Mouse (Mus musculus): ENCODE measurements around the gene Cdkl1. TPM values are rescaled to one million over a fixed set of nuclear protein-coding genes. Genes with fewer than 3 reads are reported as not detected.

The Cdkl1 gene
- polyA plus RNA-seq, 1 experiment from 2014 or later: 2.0 TPM

GRCm38 (mm10) chr12:69759267-69759885 is 31.7 kb downstream of the Cdkl1 start:
- H3K9me3 ChIP-seq: no peaks in the 10 kb centered on the region
- H3K36me3 ChIP-seq: no peaks in the 10 kb centered on the region
- H3K4me3 ChIP-seq (replicated peaks): no peak overlapping the region
- H3K4me2 ChIP-seq (replicated peaks): 0 out of 2 replicates have a peak overlapping the region, but pooled peaks have one; percentile 47
- no peak for ATAC-seq
- 0 out of 2 replicates have a peak, but pooled peaks cover 3% of the 10 kb centered on the region for H3K27me3 ChIP-seq
- 49% methylated on average over 7 of the region's 7 CpGs for WGBS
- no peak overlapping the region for H3K9ac ChIP-seq (replicated peaks)
- peaks cover 16% of the 10 kb centered on the region for H3K4me1 ChIP-seq (replicated peaks)
- no peak overlapping the region for H3K27ac ChIP-seq

DNA sequence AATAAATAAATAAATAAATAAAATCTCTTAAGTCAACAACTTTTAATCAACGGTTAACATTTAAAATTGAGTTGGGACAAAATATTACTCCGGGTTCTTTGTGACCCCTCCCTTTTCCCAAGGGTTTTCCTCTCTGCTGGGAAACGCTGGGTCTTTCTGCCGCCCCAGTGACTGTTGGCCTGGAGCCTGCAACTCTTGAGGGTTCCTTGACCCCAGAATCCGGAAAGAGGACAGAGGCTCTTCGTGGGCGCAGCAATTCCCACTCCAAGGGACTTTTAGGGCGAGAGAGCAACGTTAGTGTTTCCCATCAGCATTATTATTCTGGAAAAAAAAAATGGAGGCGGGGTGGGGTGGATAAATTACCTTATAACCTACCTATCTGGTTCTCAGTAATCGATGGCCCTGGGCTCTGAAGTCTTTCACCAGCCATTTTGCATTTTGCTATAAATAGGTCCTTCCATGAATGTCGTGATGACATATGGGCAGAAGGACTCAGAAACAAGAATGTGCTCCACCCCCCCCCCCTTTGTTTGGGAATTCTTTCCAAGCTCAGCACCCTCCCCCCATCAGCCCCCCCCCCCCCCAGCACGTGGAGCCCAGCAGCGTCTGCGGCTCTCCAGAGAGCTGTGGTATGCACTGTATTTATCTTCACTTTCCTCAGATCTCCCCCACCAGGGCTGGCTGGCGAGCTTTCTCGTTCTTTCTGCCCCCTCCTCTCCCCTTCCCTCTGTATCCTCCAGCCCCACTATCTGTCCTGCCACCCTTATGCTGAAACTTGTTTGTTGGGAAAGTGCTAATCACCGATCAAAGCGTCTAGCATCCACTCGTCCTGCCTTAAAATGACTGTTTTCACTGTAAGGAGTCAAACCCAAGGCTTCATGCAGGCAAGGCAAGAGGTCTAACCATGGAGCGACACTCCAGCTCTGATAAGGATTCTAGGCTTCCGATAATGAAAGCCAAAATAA is 32.6 kb downstream of the Cdkl1 start:
- H3K4me3 ChIP-seq (replicated peaks): peak overlapping the region; percentile 17
- WGBS: 10% methylated on average over 21 of the region's 22 CpGs
- H3K27me3 ChIP-seq: 0 out of 2 replicates have a peak, but pooled peaks cover 3% of the 10 kb centered on the region
- ATAC-seq: peak; percentile 55
- no peak overlapping the region for H3K27ac ChIP-seq
- H3K4me2 ChIP-seq (replicated peaks): peak overlapping the region; percentile 47
- peaks cover 16% of the 10 kb centered on the region for H3K4me1 ChIP-seq (replicated peaks)
- no peaks in the 10 kb centered on the region for H3K36me3 ChIP-seq
- peak overlapping the region; percentile 25; the same call in 1 of the 2 replicates for H3K9ac ChIP-seq (replicated peaks)
- no peaks in the 10 kb centered on the region for H3K9me3 ChIP-seq

- no peaks in the 10 kb centered on the region for H3K9me3 ChIP-seq
- H3K27ac ChIP-seq: 0 out of 2 replicates have a peak overlapping the region, but pooled peaks have one; percentile 15
- peak overlapping the region; percentile 11; the same call in 1 of the 2 replicates for H3K4me3 ChIP-seq (replicated peaks)
- H3K9ac ChIP-seq (replicated peaks): peak overlapping the region; percentile 52; the same call in 1 of the 2 replicates
- H3K36me3 ChIP-seq: no peaks in the 10 kb centered on the region
- H3K27me3 ChIP-seq: 0 out of 2 replicates have a peak, but pooled peaks cover 3% of the 10 kb centered on the region
- peaks cover 16% of the 10 kb centered on the region for H3K4me1 ChIP-seq (replicated peaks)
- 16% methylated on average over 22 of the region's 22 CpGs for WGBS
- H3K4me2 ChIP-seq (replicated peaks): peak overlapping the region; percentile 47
- peak; percentile 91 for ATAC-seq
Observed at GRCm38 (mm10) chr12:69757418-69758141, 33.5 kb downstream of the Cdkl1 start.

GRCm38 (mm10) chr12:69756015-69756414 is 35.1 kb downstream of the Cdkl1 start:
- Histone ChIP-seq H3K9me3 (no peaks in the 10 kb centered on the region), H3K27ac (no peak overlapping the region), H3K4me2 (replicated peaks) (no peak overlapping the region), H3K36me3 (no peaks in the 10 kb centered on the region), H3K4me3 (replicated peaks) (no peak overlapping the region), H3K4me1 (replicated peaks) (peaks cover 16% of the 10 kb centered on the region), H3K27me3 (0 out of 2 replicates have a peak, but pooled peaks cover 3% of the 10 kb centered on the region), H3K9ac (replicated peaks) (no peak overlapping the region)
- ATAC-seq: no peak
- WGBS: 75% methylated on average over 5 of the region's 5 CpGs

GRCm38 (mm10) chr12:69753936-69754335 is 37.1 kb downstream of the Cdkl1 start:
- no peaks in the 10 kb centered on the region for H3K9me3 ChIP-seq
- H3K36me3 ChIP-seq: no peaks in the 10 kb centered on the region
- 0 out of 2 replicates have a peak, but pooled peaks cover 3% of the 10 kb centered on the region for H3K27me3 ChIP-seq
- H3K27ac ChIP-seq: no peak overlapping the region
- H3K4me3 ChIP-seq (replicated peaks): no peak overlapping the region
- no peak overlapping the region for H3K9ac ChIP-seq (replicated peaks)
- no peak for ATAC-seq
- H3K4me1 ChIP-seq (replicated peaks): peaks cover 15% of the 10 kb centered on the region
- H3K4me2 ChIP-seq (replicated peaks): no peak overlapping the region
- 89% methylated on average over 5 of the region's 5 CpGs for whole genome bisulfite sequencing

DNA sequence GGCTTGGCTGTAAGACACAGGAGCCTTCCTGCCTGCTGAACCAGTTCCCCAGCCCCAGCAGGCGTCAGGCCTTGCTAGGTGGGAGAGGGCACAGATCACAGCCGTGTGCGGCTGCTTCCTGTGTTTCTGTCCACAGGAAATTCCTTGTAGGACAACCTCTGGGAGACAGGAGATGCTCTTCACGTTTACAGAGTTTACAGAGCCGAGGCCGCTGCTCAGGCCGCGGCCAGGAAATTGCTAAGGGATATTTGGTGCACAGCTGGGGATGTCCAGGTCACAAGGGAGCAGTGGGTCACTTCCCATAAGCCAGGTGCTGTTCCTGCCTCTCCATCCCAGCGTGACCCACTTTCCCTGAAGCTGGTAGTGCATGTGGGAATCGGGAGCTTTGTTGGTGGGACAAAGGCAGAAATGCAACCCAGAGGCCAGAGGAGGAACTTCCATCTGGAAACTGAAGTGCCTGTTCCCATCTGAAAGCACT is 39.2 kb downstream of the Cdkl1 start:
- no peak overlapping the region for H3K4me3 ChIP-seq (replicated peaks)
- ATAC-seq: no peak
- H3K4me1 ChIP-seq (replicated peaks): no peaks in the 10 kb centered on the region
- no peaks in the 10 kb centered on the region for H3K36me3 ChIP-seq
- 0 out of 2 replicates have a peak, but pooled peaks cover 3% of the 10 kb centered on the region for H3K27me3 ChIP-seq
- no peak overlapping the region for H3K27ac ChIP-seq
- no peaks in the 10 kb centered on the region for H3K9me3 ChIP-seq
- 45% methylated on average over 10 of the region's 10 CpGs for WGBS
- no peak overlapping the region for H3K4me2 ChIP-seq (replicated peaks)
- H3K9ac ChIP-seq (replicated peaks): no peak overlapping the region

DNA sequence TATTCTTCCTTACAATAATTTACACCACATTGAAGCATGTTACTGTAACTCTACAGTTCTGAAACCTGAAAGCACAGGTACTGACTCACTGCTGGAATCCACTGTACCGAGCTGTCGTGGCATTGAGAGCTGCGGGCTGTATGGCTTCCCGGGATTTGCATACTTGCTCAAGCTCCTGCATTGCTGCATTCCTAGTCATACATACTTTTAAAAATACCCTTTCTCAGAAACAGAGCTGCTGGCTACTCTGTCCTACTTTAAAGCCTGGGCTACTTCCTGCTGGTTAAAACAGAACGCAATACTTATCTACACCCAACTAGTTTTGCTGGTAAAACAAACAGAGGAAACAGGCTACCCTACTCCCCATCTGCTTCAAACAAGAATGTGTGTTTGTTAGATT is 46.9 kb downstream of the Cdkl1 start:
- Histone ChIP-seq H3K9ac (replicated peaks) (no peak overlapping the region), H3K4me2 (replicated peaks) (no peak overlapping the region), H3K36me3 (0 out of 2 replicates have a peak, but pooled peaks cover 3% of the 10 kb centered on the region), H3K27ac (no peak overlapping the region), H3K4me3 (replicated peaks) (no peak overlapping the region), H3K4me1 (replicated peaks) (no peaks in the 10 kb centered on the region), H3K9me3 (no peaks in the 10 kb centered on the region), H3K27me3 (no peaks in the 10 kb centered on the region)
- 90% methylated on average over 5 of the region's 5 CpGs for WGBS
- ATAC-seq: no peak

- H3K4me3 ChIP-seq (replicated peaks): no peak overlapping the region
- H3K27ac ChIP-seq: no peak overlapping the region
- no peak overlapping the region for H3K4me2 ChIP-seq (replicated peaks)
- no peaks in the 10 kb centered on the region for H3K4me1 ChIP-seq (replicated peaks)
- ATAC-seq: no peak
- H3K27me3 ChIP-seq: no peaks in the 10 kb centered on the region
- H3K9me3 ChIP-seq: no peaks in the 10 kb centered on the region
- 0 out of 2 replicates have a peak, but pooled peaks cover 3% of the 10 kb centered on the region for H3K36me3 ChIP-seq
- 87% methylated on average over 5 of the region's 5 CpGs for WGBS
- no peak overlapping the region for H3K9ac ChIP-seq (replicated peaks)
Observed at GRCm38 (mm10) chr12:69741965-69742364, 49.1 kb downstream of the Cdkl1 start.

- Histone ChIP-seq H3K4me3 (replicated peaks) (no peak overlapping the region), H3K9me3 (no peaks in the 10 kb centered on the region), H3K9ac (replicated peaks) (no peak overlapping the region), H3K27ac (no peak overlapping the region), H3K4me1 (replicated peaks) (no peaks in the 10 kb centered on the region), H3K27me3 (no peaks in the 10 kb centered on the region), H3K4me2 (replicated peaks) (no peak overlapping the region), H3K36me3 (no peaks in the 10 kb centered on the region)
- ATAC-seq: no peak
- WGBS: 88% methylated on average over 3 of the region's 3 CpGs
Observed at GRCm38 (mm10) chr12:69733923-69734322, 57.1 kb downstream of the Cdkl1 start.

- Histone ChIP-seq H3K4me3 (replicated peaks) (no peak overlapping the region), H3K27ac (no peak overlapping the region), H3K36me3 (no peaks in the 10 kb centered on the region), H3K9me3 (no peaks in the 10 kb centered on the region), H3K9ac (replicated peaks) (no peak overlapping the region), H3K4me1 (replicated peaks) (no peaks in the 10 kb centered on the region), H3K27me3 (no peaks in the 10 kb centered on the region), H3K4me2 (replicated peaks) (no peak overlapping the region)
- ATAC-seq: 0 out of 2 replicates have a peak, but pooled peaks have one; percentile 30
- 16% methylated on average over 2 of the region's 2 CpGs for WGBS
Observed at GRCm38 (mm10) chr12:69733518-69733917, 57.5 kb downstream of the Cdkl1 start.

DNA sequence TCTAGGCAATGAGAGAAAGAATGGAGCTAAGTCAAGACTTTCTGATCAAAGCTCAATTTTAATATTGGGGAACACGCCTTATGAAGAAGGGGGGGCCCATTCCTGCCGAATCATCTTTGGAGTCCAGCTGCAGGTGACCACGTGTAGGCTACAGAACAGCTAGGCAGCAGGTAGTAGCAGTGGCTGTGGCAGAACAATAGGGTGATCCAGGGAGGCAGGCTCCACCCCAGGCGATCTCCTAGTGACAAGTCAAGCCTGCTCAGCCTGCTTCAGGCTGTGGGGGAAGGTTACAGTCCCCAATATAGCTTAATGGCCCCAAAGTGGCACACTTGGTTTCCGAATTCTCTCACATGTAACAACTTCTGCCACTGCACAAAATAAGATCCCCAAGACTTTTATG is 58.8 kb downstream of the Cdkl1 start:
- ATAC-seq: no peak
- no peak overlapping the region for H3K27ac ChIP-seq
- H3K36me3 ChIP-seq: no peaks in the 10 kb centered on the region
- no peaks in the 10 kb centered on the region for H3K4me1 ChIP-seq (replicated peaks)
- H3K4me3 ChIP-seq (replicated peaks): no peak overlapping the region
- H3K9ac ChIP-seq (replicated peaks): no peak overlapping the region
- no peaks in the 10 kb centered on the region for H3K9me3 ChIP-seq
- no peaks in the 10 kb centered on the region for H3K27me3 ChIP-seq
- WGBS: 38% methylated on average over 5 of the region's 5 CpGs
- no peak overlapping the region for H3K4me2 ChIP-seq (replicated peaks)
